Mouse (Mus musculus): ENCODE results near the gene Lrba. TPM values are rescaled to one million over a fixed set of nuclear protein-coding genes. Genes with fewer than 3 reads are reported as not detected.

The Lrba gene
- polyA plus RNA-seq, 1 experiment from 2014 or later = 11.4 TPM

DNA sequence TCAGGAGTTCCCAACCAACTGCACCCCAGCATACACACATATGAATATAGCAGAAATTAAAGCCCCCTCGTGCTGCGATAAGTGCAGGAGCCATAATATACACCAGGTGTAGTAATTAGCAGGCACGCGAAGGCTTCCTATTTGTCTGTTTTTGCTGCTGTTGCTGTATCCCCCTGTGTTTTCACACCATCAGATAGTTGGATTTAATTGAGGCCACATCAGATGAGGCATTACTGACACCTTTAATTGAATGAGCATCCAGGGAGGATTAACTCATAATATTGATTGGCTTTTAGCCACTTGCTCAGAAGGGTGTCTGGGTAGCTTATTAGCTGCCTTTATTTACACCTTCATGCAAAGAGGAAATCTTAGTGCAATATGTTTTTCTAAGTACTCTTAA, 515.3 kb downstream of the Lrba start:
- no peak overlapping the region for H3K4me2 ChIP-seq (replicated peaks)
- no peaks in the 10 kb centered on the region for H3K9me3 ChIP-seq (ENCODE audit: control insufficient read depth, low read length)
- 0 out of 2 replicates have a peak, but pooled peaks cover 5% of the 10 kb centered on the region for H3K36me3 ChIP-seq (replicated peaks; ENCODE audit: control insufficient read depth, insufficient read depth)
- no peaks in the 10 kb centered on the region for H3K27me3 ChIP-seq (ENCODE audit: control insufficient read depth, insufficient read depth, low read length)
- H3K4me3 ChIP-seq (replicated peaks; ENCODE audit: low read length) = no peak overlapping the region
- H3K9ac ChIP-seq = no peak overlapping the region
- ATAC-seq (ENCODE audit: low FRiP score) (peak; percentile 82), DNase-seq (ENCODE audit: low spot score) (peak; percentile 68)
- peaks cover 15% of the 10 kb centered on the region for H3K4me1 ChIP-seq (replicated peaks; ENCODE audit: control insufficient read depth, insufficient read depth, low read length)
- H3K27ac ChIP-seq = peak overlapping the region; percentile 32; the same call in 1 of the 2 replicates
- WGBS = 35% methylated on average over 4 of the region's 4 CpGs

DNA sequence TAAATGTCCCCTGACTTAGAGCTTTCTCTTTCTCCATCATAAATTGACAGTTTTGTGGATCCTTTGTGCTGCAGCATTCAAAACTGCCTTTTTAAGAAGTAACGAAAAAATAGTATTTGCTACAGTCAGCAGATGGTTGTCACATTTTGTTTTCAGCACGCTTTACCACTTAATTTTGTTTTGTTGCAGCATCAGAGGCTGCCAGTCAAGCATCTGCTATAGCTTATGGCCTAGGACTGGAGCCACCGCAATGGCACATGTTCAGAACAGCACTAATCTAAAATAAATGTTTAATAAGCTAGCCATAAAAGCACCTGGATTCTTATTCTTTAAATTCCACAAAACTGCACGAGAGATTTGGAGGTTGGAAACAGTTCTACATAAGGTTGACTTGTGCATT, 520.9 kb downstream of the Lrba start:
- Histone ChIP-seq H3K36me3 (replicated peaks; ENCODE audit: control insufficient read depth, insufficient read depth) (no peaks in the 10 kb centered on the region), H3K27ac (peak overlapping the region; percentile 90), H3K4me3 (replicated peaks; ENCODE audit: low read length) (no peak overlapping the region), H3K4me2 (replicated peaks) (peak overlapping the region; percentile 38), H3K9ac (no peak overlapping the region), H3K4me1 (replicated peaks; ENCODE audit: control insufficient read depth, insufficient read depth, low read length) (peaks cover 38% of the 10 kb centered on the region), H3K27me3 (ENCODE audit: control insufficient read depth, insufficient read depth, low read length) (no peaks in the 10 kb centered on the region), H3K9me3 (ENCODE audit: control insufficient read depth, low read length) (no peaks in the 10 kb centered on the region)
- WGBS = 32% methylated on average over 4 of the region's 4 CpGs
- no peak; the same call in 1 of the 2 replicates for ATAC-seq (ENCODE audit: low FRiP score)
- DNase-seq (ENCODE audit: low spot score) = no peak

DNA sequence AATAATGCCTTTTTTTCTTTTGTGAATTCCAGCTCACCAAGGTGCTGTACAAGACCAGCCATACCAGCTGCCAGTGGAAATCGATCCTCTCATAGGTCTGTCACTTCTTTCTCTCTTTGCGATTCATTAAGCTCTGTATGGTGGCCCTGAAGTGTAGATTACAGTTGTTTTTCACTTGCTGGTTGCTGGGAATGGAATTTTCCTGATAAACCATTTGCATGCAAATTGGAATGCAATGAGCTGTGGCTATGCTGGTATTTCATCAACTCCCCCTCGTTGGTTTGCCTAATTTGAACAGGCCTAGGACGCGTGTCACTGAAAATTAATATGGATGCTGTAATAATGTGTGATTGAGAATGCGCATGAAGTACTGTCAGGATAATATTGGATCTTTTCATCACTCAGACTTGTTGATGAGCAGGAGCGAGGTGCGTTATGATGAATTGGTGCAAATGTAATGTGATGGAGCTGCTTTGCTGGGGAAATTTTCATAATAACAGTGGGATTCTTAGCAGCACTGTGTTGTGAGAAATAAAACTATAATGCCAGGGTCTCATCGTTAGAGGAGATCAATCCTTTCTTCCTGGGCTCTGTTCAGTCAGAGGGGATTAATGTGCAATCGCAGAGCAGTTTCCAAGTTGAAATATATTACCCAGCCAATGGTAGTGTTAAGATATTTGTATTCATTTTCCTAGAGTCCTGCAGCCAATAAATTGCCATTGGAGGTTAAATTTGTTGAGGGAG, 521.5 kb downstream of the Lrba start:
- Histone ChIP-seq H3K36me3 (replicated peaks; ENCODE audit: control insufficient read depth, insufficient read depth) (no peaks in the 10 kb centered on the region), H3K4me3 (replicated peaks; ENCODE audit: low read length) (0 out of 2 replicates have a peak overlapping the region, but pooled peaks have one; percentile 2), H3K9me3 (ENCODE audit: control insufficient read depth, low read length) (no peaks in the 10 kb centered on the region), H3K4me1 (replicated peaks; ENCODE audit: control insufficient read depth, insufficient read depth, low read length) (peaks cover 44% of the 10 kb centered on the region), H3K27me3 (ENCODE audit: control insufficient read depth, insufficient read depth, low read length) (no peaks in the 10 kb centered on the region), H3K4me2 (replicated peaks) (peak overlapping the region; percentile 38), H3K9ac (peak overlapping the region; percentile 37), H3K27ac (peak overlapping the region; percentile 90)
- peak; percentile 73 for DNase-seq (ENCODE audit: low spot score)
- peak; percentile 89 for ATAC-seq (ENCODE audit: low FRiP score)
- WGBS = 27% methylated on average over 10 of the region's 10 CpGs

DNA sequence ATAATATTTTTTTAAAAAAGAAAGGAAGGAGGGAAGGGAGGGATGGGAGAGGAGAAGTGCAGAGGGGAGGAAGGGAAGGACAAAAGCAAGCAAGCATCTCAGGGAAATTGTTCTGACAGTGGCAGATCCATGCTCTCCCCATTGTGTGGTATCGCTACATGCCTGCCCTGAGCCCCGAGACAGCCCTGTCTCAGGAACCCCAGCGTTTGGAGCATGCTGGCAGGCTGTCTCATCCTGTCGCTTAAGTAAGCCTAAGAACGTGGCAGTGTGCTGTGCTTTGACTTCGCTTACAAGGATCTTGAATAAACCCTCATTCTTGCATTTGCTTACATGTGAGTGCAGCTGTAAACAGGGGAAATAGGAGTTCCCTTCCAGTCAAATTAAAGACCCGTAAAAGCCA, 526.2 kb downstream of the Lrba start:
- Histone ChIP-seq H3K4me2 (replicated peaks) (peak overlapping the region; percentile 38), H3K36me3 (replicated peaks; ENCODE audit: control insufficient read depth, insufficient read depth) (no peaks in the 10 kb centered on the region), H3K9ac (peak overlapping the region; percentile 61), H3K9me3 (ENCODE audit: control insufficient read depth, low read length) (no peaks in the 10 kb centered on the region), H3K27ac (peak overlapping the region; percentile 89), H3K4me1 (replicated peaks; ENCODE audit: control insufficient read depth, insufficient read depth, low read length) (peaks cover 48% of the 10 kb centered on the region), H3K27me3 (ENCODE audit: control insufficient read depth, insufficient read depth, low read length) (no peaks in the 10 kb centered on the region), H3K4me3 (replicated peaks; ENCODE audit: low read length) (no peak overlapping the region)
- WGBS = 20% methylated on average over 7 of the region's 7 CpGs
- DNase-seq (ENCODE audit: low spot score) (no peak), ATAC-seq (ENCODE audit: low FRiP score) (no peak; the same call in 1 of the 2 replicates)

DNA sequence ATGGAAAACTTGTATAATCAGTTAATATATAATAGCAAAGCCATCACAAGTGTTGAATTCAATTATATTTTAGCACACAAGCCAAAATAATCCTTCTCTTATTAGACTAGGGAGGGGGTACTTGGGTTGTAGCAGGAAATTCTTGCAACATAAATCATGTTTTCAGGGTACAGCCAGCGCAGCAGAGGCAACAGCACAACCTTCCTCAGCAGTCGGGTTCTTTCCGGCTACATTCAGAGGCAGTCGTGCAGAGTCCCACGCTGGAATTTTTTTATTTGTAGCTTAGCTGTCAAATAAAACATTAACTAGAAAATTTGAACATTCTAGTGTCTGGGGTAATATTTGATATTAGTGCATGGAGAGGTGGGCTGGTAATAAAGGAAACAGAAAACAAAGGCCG, 529.7 kb downstream of the Lrba start:
- H3K27ac ChIP-seq = peak overlapping the region; percentile 81
- no peaks in the 10 kb centered on the region for H3K9me3 ChIP-seq (ENCODE audit: control insufficient read depth, low read length)
- peak overlapping the region; percentile 47 for H3K9ac ChIP-seq
- DNase-seq (ENCODE audit: low spot score) (no peak), ATAC-seq (ENCODE audit: low FRiP score) (no peak)
- 65% methylated on average over 6 of the region's 6 CpGs for WGBS
- no peaks in the 10 kb centered on the region for H3K27me3 ChIP-seq (ENCODE audit: control insufficient read depth, insufficient read depth, low read length)
- peak overlapping the region; percentile 33; the same call in 1 of the 2 replicates for H3K4me2 ChIP-seq (replicated peaks)
- H3K4me1 ChIP-seq (replicated peaks; ENCODE audit: control insufficient read depth, insufficient read depth, low read length) = peaks cover 32% of the 10 kb centered on the region
- H3K4me3 ChIP-seq (replicated peaks; ENCODE audit: low read length) = no peak overlapping the region
- H3K36me3 ChIP-seq (replicated peaks; ENCODE audit: control insufficient read depth, insufficient read depth) = no peaks in the 10 kb centered on the region

DNA sequence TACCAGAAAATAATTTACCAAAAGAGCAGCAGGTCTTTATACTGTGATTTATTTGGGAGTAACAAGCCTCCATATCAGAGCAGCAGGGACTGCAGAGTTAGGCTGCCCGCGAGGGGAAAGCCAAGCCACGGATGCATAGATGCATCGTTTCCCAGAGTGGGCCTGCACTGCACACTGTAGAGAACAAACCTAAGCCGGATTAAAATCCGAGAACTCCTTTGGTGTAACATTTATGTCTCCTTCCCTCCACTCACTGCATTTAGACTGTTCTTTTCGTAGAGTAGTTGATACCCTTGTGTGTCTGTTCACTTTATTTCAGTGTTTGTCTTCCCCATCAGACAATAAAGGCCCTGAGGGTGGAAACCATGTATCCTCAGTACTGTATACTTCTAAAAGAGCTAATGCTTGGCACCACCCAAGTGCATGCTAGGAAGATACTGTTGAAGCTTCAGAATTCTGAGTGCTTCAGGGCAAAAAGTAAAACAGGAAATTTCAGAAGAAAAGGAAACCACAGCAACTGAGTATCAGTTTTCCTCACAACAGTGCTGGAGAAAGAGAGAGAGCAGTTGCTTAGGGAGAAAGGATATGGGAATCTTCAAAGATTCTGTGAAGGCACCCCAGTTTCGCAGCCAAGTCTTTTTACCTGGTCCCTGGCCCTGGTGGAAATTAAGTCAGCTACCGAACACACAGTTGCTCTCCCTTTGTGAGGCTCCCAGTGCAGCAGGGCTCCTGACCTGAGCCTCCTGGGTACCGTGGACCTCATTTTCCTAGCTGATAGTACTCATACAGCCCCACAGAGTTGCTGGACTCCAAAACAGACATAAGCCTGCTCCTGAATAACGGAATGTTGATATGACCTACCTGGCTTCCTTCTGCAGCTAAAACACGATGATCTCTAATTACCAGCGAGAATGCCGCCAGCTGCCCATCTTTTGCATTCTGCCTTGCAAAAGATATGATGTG, 530.4 kb downstream of the Lrba start:
- no peak for ATAC-seq (ENCODE audit: low FRiP score)
- H3K4me2 ChIP-seq (replicated peaks) = peak overlapping the region; percentile 33
- 67% methylated on average over 14 of the region's 14 CpGs for WGBS

DNA sequence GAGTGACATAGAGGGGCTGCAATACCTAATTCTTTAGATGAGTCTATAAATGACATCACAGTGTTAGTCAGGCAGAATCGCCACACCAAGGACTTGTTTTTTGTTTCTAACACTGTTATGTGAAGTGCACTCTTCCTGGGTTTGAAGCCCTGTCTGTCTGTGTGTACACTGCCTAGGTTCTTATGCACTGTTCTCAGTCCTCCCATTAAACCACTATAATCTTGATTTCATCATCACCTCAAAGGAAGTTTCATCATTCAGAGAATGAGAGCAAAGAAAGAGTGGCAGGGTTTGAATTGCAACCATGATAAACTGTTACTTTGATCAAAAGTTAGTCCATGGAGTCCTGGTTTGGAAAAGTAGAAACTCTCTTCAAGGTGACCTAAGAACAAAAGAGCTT, 532.1 kb downstream of the Lrba start:
- H3K36me3 ChIP-seq (replicated peaks; ENCODE audit: control insufficient read depth, insufficient read depth) = no peaks in the 10 kb centered on the region
- no peak overlapping the region for H3K27ac ChIP-seq
- ATAC-seq (ENCODE audit: low FRiP score) = no peak
- no peak for DNase-seq (ENCODE audit: low spot score)
- H3K9ac ChIP-seq = no peak overlapping the region
- no peaks in the 10 kb centered on the region for H3K27me3 ChIP-seq (ENCODE audit: control insufficient read depth, insufficient read depth, low read length)
- peaks cover 12% of the 10 kb centered on the region for H3K4me1 ChIP-seq (replicated peaks; ENCODE audit: control insufficient read depth, insufficient read depth, low read length)
- H3K4me2 ChIP-seq (replicated peaks) = no peak overlapping the region
- no peaks in the 10 kb centered on the region for H3K9me3 ChIP-seq (ENCODE audit: control insufficient read depth, low read length)
- 92% methylated on average over 1 of the region's 1 CpGs for WGBS
- no peak overlapping the region for H3K4me3 ChIP-seq (replicated peaks; ENCODE audit: low read length)

More for the DNA sequence above, 530.4 kb downstream of the Lrba start:
- Histone ChIP-seq H3K9me3 (ENCODE audit: control insufficient read depth, low read length) (no peaks in the 10 kb centered on the region), H3K9ac (peak overlapping the region; percentile 47), H3K4me3 (replicated peaks; ENCODE audit: low read length) (no peak overlapping the region), H3K27me3 (ENCODE audit: control insufficient read depth, insufficient read depth, low read length) (no peaks in the 10 kb centered on the region), H3K4me1 (replicated peaks; ENCODE audit: control insufficient read depth, insufficient read depth, low read length) (peaks cover 27% of the 10 kb centered on the region), H3K27ac (peak overlapping the region; percentile 81), H3K36me3 (replicated peaks; ENCODE audit: control insufficient read depth, insufficient read depth) (no peaks in the 10 kb centered on the region)
- no peak for DNase-seq (ENCODE audit: low spot score)

DNA sequence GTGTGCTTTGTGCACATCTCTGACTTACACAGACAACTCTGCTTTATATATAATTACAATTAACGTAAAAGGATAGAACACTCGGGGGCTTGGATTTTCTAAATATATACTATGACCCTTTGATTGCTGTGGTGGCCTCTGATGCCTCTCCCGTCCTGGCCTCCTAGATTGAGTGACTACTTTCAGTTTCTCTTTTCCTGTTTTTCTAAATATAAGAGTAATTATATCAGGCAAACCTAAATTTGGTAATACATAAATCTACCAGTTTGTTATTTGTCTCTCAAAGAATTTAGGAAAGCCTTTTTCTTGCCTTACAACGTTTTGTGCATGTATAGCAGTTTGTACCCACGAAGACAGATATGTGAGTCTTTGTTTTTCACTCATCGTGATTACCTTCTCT, 534.2 kb downstream of the Lrba start:
- ATAC-seq (ENCODE audit: low FRiP score) = no peak
- H3K27me3 ChIP-seq (ENCODE audit: control insufficient read depth, insufficient read depth, low read length) = no peaks in the 10 kb centered on the region
- no peaks in the 10 kb centered on the region for H3K36me3 ChIP-seq (replicated peaks; ENCODE audit: control insufficient read depth, insufficient read depth)
- DNase-seq (ENCODE audit: low spot score) = no peak
- H3K9ac ChIP-seq = peak overlapping the region; percentile 35; the same call in 1 of the 2 replicates
- H3K9me3 ChIP-seq (ENCODE audit: control insufficient read depth, low read length) = no peaks in the 10 kb centered on the region
- peak overlapping the region; percentile 29 for H3K4me2 ChIP-seq (replicated peaks)
- peak overlapping the region; percentile 75 for H3K27ac ChIP-seq
- 78% methylated on average over 6 of the region's 6 CpGs for WGBS
- H3K4me1 ChIP-seq (replicated peaks; ENCODE audit: control insufficient read depth, insufficient read depth, low read length) = peaks cover 12% of the 10 kb centered on the region
- H3K4me3 ChIP-seq (replicated peaks; ENCODE audit: low read length) = no peak overlapping the region

DNA sequence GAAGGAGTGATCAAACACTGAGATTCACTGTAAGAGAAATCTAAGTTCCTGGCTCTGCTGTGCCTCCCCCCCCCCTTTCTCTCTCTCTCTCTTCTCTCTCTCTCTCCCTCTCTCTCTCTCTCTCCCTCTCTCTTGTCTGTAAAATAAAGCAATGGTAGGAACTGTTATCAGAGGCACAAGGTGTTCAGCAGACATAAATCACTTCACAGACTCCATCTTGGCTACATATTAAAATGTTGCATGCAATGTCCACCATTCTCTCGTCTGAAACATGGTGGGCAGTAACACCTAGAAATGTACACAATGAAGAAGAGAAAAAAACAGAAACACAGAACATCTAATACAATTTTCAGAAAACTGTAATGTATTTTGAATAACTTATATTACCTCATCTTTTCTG, 534.9 kb downstream of the Lrba start:
- Histone ChIP-seq H3K9ac (peak overlapping the region; percentile 35; the same call in 1 of the 2 replicates), H3K9me3 (ENCODE audit: control insufficient read depth, low read length) (no peaks in the 10 kb centered on the region), H3K4me3 (replicated peaks; ENCODE audit: low read length) (no peak overlapping the region), H3K27me3 (ENCODE audit: control insufficient read depth, insufficient read depth, low read length) (no peaks in the 10 kb centered on the region), H3K27ac (peak overlapping the region; percentile 75), H3K36me3 (replicated peaks; ENCODE audit: control insufficient read depth, insufficient read depth) (no peaks in the 10 kb centered on the region), H3K4me2 (replicated peaks) (peak overlapping the region; percentile 37), H3K4me1 (replicated peaks; ENCODE audit: control insufficient read depth, insufficient read depth, low read length) (peaks cover 12% of the 10 kb centered on the region)
- ATAC-seq (ENCODE audit: low FRiP score) = no peak
- DNase-seq (ENCODE audit: low spot score) = no peak
- 69% methylated on average over 1 of the region's 1 CpGs for WGBS

All from hindbrain, embryonic 14.5 days (tissue).